Mouse (Mus musculus): ENCODE measurements around the gene Ahcyl2. TPM values are rescaled to one million over a fixed set of nuclear protein-coding genes. Genes with fewer than 3 reads are reported as not detected.

Gene Ahcyl2
- total and polyA plus RNA-seq, 3 experiments = 50.0 to 204 (median 184) TPM

DNA sequence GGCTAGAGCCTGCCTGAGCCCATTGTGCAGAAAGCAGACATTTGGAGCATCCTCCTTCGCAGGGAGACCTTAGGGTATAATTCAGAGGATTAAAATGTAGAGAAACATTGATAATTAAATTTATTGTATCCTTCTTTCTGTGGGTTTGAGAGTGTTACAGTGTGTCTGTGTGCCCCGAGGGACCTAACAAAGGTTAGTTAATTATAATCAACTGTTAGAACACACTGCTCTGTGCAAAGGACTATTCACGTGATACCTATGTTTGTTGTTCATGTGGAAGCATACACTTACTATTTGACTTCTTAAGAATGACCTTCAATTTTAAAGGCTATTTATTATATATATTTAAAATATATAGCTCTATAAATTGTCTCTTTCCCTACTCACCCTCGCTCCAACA is 64.5 kb downstream of the Ahcyl2 start:
- Histone ChIP-seq H3K36me3 (replicated peaks in 1 of 2; ENCODE audit: control insufficient read depth in 1 of 2, insufficient read depth in 1 of 2, low read length in 1 of 2) (peaks cover 3 to 20% of the 10 kb centered on the region in 2 experiments), H3K4me3 (replicated peaks in 1 of 3; ENCODE audit: low read depth in 2 of 3, low read length in 2 of 3, poor library complexity in 1 of 3) (no peak overlapping the region), H3K27me3 (replicated peaks) (no peaks in the 10 kb centered on the region), H3K79me2 (replicated peaks; ENCODE audit: control insufficient read depth, extremely low read depth, insufficient read depth, poor library complexity, severe bottlenecking) (peaks cover 10% of the 10 kb centered on the region), H3K27ac (ENCODE audit: insufficient read depth, low read depth) (no peak overlapping the region), H3K9me3 (replicated peaks; ENCODE audit: low read length) (peaks cover 6% of the 10 kb centered on the region), H3K4me1 (ENCODE audit: control insufficient read depth in 1 of 2, insufficient read depth in 2 of 2) (peaks cover 14 to 81% of the 10 kb centered on the region in 2 experiments), H3K9ac (ENCODE audit: insufficient read depth, low read depth) (no peak overlapping the region), H3K4me2 (ENCODE audit: insufficient read depth, low read depth, poor library complexity, severe bottlenecking) (no peak overlapping the region)
- in situ Hi-C loops (cut with MboI; ENCODE audit: low pct_ligation_motif_present, low pct_unique_long_range_greater_than_20kb, low sequenced_read_pairs) (no loop called here), dilution Hi-C loops (cut with MboI; ENCODE audit: extremely low pct_ligation_motif_present, extremely low pct_unique_long_range_greater_than_20kb, low sequenced_read_pairs) (no loop called here)
- TF ChIP-seq TCF12 (IDR thresholded peaks at IDR 0.05; ENCODE audit: low read depth, low read length) (no peak), UBTF (IDR thresholded peaks at IDR 0.05; ENCODE audit: low read depth, low read length) (no peak), ZMIZ1 (IDR thresholded peaks at IDR 0.05; ENCODE audit: low read depth, low read length) (no peak), NRF1 (IDR thresholded peaks at IDR 0.05; ENCODE audit: low read depth, low read length) (no peak), MAZ (IDR thresholded peaks at IDR 0.05; ENCODE audit: low read depth, low read length) (no peak), CHD1 (IDR thresholded peaks at IDR 0.05; ENCODE audit: low read depth, low read length) (no peak), ZKSCAN1 (IDR thresholded peaks at IDR 0.05; ENCODE audit: borderline replicate concordance, low read depth, low read length) (no peak), JUND (conservative IDR thresholded peaks at IDR 0.05; ENCODE audit: low read depth, low read length) (no peak), SIN3A (IDR thresholded peaks at IDR 0.05; ENCODE audit: low read length) (no peak), MYC (IDR thresholded peaks at IDR 0.05; ENCODE audit: low read depth, low read length) (no peak)
- DNase-seq (ENCODE audit: extremely low read depth) = no peak

DNA sequence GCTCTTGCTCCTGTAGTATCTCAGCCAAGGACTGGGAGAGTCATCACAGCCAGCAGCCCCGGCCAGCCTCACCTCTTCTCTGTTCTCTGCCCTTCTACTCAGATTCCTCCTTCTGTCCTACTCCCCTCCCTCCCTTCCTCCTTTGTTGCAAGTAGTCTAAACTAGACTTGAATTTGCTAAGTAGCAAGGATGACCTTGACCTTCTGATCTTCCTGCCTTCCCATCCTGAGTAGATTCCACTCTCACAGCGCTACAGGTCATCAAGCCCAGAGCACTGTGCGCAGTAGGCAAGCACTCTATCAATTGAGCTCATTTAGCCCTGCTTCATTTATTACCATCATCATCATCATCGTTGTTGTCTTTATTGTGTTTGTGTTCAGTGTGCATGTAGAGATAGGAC is 65.3 kb downstream of the Ahcyl2 start:
- Histone ChIP-seq H3K36me3 (replicated peaks in 1 of 2; ENCODE audit: control insufficient read depth in 1 of 2, insufficient read depth in 1 of 2, low read length in 1 of 2) (peaks cover 3 to 20% of the 10 kb centered on the region in 2 experiments), H3K9ac (ENCODE audit: insufficient read depth, low read depth) (no peak overlapping the region), H3K27me3 (replicated peaks) (no peaks in the 10 kb centered on the region), H3K4me2 (ENCODE audit: insufficient read depth, low read depth, poor library complexity, severe bottlenecking) (no peak overlapping the region), H3K9me3 (replicated peaks; ENCODE audit: low read length) (peaks cover 6% of the 10 kb centered on the region), H3K4me3 (replicated peaks in 1 of 3; ENCODE audit: low read depth in 2 of 3, low read length in 2 of 3, poor library complexity in 1 of 3) (no peak overlapping the region), H3K79me2 (replicated peaks; ENCODE audit: control insufficient read depth, extremely low read depth, insufficient read depth, poor library complexity, severe bottlenecking) (peaks cover 10% of the 10 kb centered on the region), H3K4me1 (ENCODE audit: control insufficient read depth in 1 of 2, insufficient read depth in 2 of 2) (peaks cover 14 to 76% of the 10 kb centered on the region in 2 experiments), H3K27ac (ENCODE audit: insufficient read depth, low read depth) (no peak overlapping the region)
- DNase-seq (ENCODE audit: extremely low read depth) = no peak
- in situ Hi-C loops (cut with MboI; ENCODE audit: low pct_ligation_motif_present, low pct_unique_long_range_greater_than_20kb, low sequenced_read_pairs) (no loop called here), dilution Hi-C loops (cut with MboI; ENCODE audit: extremely low pct_ligation_motif_present, extremely low pct_unique_long_range_greater_than_20kb, low sequenced_read_pairs) (no loop called here)
- TF ChIP-seq MAZ (IDR thresholded peaks at IDR 0.05; ENCODE audit: low read depth, low read length) (no peak), CHD1 (IDR thresholded peaks at IDR 0.05; ENCODE audit: low read depth, low read length) (no peak), EP300 (IDR thresholded peaks at IDR 0.05; ENCODE audit: low read length) (no peak)

DNA sequence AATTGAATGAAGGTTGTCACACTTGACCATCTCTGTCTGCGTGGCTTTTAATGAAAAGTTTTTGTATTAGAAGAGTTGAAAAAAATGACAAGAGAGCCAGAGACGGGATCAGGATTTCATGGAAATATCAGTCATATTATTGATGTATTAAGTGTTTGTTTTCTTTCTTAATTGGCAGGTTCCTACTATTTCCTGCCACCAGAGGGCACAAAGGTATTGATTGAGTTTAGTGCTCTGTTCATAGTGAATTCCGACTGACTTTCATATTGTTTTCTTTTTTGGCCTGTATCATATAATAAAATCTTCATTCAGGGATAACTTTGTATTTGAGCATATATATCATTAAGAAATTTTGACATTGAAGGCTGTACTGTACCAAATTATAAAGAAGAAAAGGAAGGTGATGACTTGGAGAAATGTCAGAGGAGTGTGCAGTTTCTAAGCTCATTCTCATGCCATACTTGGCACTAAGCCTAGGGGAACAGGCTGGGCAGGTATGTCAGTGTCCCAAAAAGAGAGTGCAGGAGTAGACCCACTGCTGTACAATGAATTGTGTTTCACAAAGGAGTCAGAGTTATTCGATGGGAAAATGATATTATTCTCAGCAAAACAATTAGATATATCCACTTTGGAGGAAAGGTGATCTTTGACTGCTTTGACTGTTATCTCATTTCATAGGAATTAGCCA is 65.9 kb downstream of the Ahcyl2 start:
- Histone ChIP-seq H3K36me3 (replicated peaks in 1 of 2; ENCODE audit: control insufficient read depth in 1 of 2, insufficient read depth in 1 of 2, low read length in 1 of 2) (peaks cover 3 to 20% of the 10 kb centered on the region in 2 experiments), H3K4me1 (ENCODE audit: control insufficient read depth in 1 of 2, insufficient read depth in 2 of 2) (peaks cover 16 to 75% of the 10 kb centered on the region in 2 experiments), H3K27me3 (replicated peaks) (no peaks in the 10 kb centered on the region), H3K9me3 (replicated peaks; ENCODE audit: low read length) (peaks cover 6% of the 10 kb centered on the region), H3K4me3 (replicated peaks in 1 of 3; ENCODE audit: low read depth in 2 of 3, low read length in 2 of 3, poor library complexity in 1 of 3) (no peak overlapping the region), H3K27ac (ENCODE audit: insufficient read depth, low read depth) (no peak overlapping the region), H3K79me2 (replicated peaks; ENCODE audit: control insufficient read depth, extremely low read depth, insufficient read depth, poor library complexity, severe bottlenecking) (peaks cover 10% of the 10 kb centered on the region), H3K9ac (ENCODE audit: insufficient read depth, low read depth) (no peak overlapping the region), H3K4me2 (ENCODE audit: insufficient read depth, low read depth, poor library complexity, severe bottlenecking) (no peak overlapping the region)
- TF ChIP-seq SMC3 (IDR thresholded peaks at IDR 0.05; ENCODE audit: low read depth, low read length) = peak; percentile 84
- no peak for TF ChIP-seq MAZ (IDR thresholded peaks at IDR 0.05; ENCODE audit: low read depth, low read length)
- TF ChIP-seq PAX5 (IDR thresholded peaks at IDR 0.05; ENCODE audit: low read length) = no peak
- peak; percentile 37 to 82; a peak in 3 of 4 replicates for TF ChIP-seq CTCF (conservative IDR thresholded peaks at IDR 0.05 in 1 of 2, IDR thresholded peaks at IDR 0.05 in 1 of 2; ENCODE audit: low read depth in 2 of 2, low read length in 2 of 2)
- TF ChIP-seq USF2 (conservative IDR thresholded peaks at IDR 0.05; ENCODE audit: low read depth, low read length) = no peak
- peak; percentile 44 for TF ChIP-seq ZC3H11A (IDR thresholded peaks at IDR 0.05; ENCODE audit: low read depth, low read length)
- TF ChIP-seq RAD21 (IDR thresholded peaks at IDR 0.05; ENCODE audit: low read depth, low read length) = peak; percentile 89
- TF ChIP-seq CHD1 (IDR thresholded peaks at IDR 0.05; ENCODE audit: low read depth, low read length) = 0 out of 2 replicates have a peak, but pooled peaks have one; percentile 46
- no peak for TF ChIP-seq HCFC1 (IDR thresholded peaks at IDR 0.05; ENCODE audit: low read depth, low read length)
- TF ChIP-seq MAFK (IDR thresholded peaks at IDR 0.05; ENCODE audit: insufficient replicate concordance, low read length) = no peak
- no peak for TF ChIP-seq KAT2A (IDR thresholded peaks at IDR 0.05; ENCODE audit: insufficient replicate concordance, low read length)
- peak; percentile 55 for DNase-seq (ENCODE audit: extremely low read depth)
- in situ Hi-C loops (cut with MboI; ENCODE audit: low pct_ligation_motif_present, low pct_unique_long_range_greater_than_20kb, low sequenced_read_pairs) = no loop called here
- dilution Hi-C loops (cut with MboI; ENCODE audit: extremely low pct_ligation_motif_present, extremely low pct_unique_long_range_greater_than_20kb, low sequenced_read_pairs) = no loop called here

All from CH12.LX (cell line).